Mouse (Mus musculus) cerebellum, adult 2 months (tissue): Measurements from ENCODE around the gene Zfp296. TPM values are rescaled to one million over a fixed set of nuclear protein-coding genes. Genes with fewer than 3 reads are reported as not detected.

ENCODE experiments used
- DNase-seq, 2 experiments: peaks; one replicate each; pipeline ENCODE4 v3.0.0; 2021
- H3K27ac ChIP-seq: fragments of 200-500 bp; 2 replicates; pipeline ENCODE4 v1.5.1; 2012; ENCODE audit warnings: low read length, control low read depth, inconsistent platforms; ENCODE audit not compliant: insufficient read depth
- H3K27me3 ChIP-seq: fragments of 200-500 bp; 2 replicates; pipeline ENCODE4 v1.6.1; 2012; ENCODE audit warnings: inconsistent platforms, mild to moderate bottlenecking, low read length, moderate library complexity; ENCODE audit not compliant: control insufficient read depth, insufficient read depth
- H3K4me1 ChIP-seq: fragments of 200-500 bp; 2 replicates; pipeline ENCODE4 v1.6.1; 2011; ENCODE audit warnings: low read length; ENCODE audit not compliant: control insufficient read depth, insufficient read depth
- H3K4me3 ChIP-seq: fragments of 200-500 bp; replicated peaks from 2 replicates; pipeline ENCODE3; 2011; ENCODE audit warnings: mild to moderate bottlenecking, low read depth, low read length, control low read depth; ENCODE audit not compliant: insufficient read depth
- CTCF ChIP-seq: fragments of 200-500 bp; IDR thresholded peaks from 2 replicates; pipeline ENCODE4 v1.5.1; 2011; ENCODE audit warnings: low read depth, mild to moderate bottlenecking, control low read depth, low read length, moderate library complexity, borderline replicate concordance; ENCODE audit not compliant: insufficient read depth
- POLR2A ChIP-seq: fragments of 200-500 bp; IDR thresholded peaks from 2 replicates; pipeline ENCODE4 v1.6.1; 2011; ENCODE audit warnings: low read length, control low read depth, borderline replicate concordance; ENCODE audit not compliant: insufficient read depth
- WGBS: fragments of 180-500 bp; shearing (Covaris S2); methylation state at CpG from one replicate; pipeline ENCODE4 v1.1.7; 2018; 5-methylcytosine and 5-hydroxymethylcytosine counted together
- polyA plus RNA-seq: library from polyadenylated mRNA; depleted of rRNA; stranded (reverse); fragments of >200 nt; gene quantifications from 2 replicates; pipeline ENCODE4 v1.2.3, GENCODE M21; 2012; rRNA removed

Zfp296 gene
- polyA plus RNA-seq = 3.4 and 4.0 TPM in 2 replicates

DNA sequence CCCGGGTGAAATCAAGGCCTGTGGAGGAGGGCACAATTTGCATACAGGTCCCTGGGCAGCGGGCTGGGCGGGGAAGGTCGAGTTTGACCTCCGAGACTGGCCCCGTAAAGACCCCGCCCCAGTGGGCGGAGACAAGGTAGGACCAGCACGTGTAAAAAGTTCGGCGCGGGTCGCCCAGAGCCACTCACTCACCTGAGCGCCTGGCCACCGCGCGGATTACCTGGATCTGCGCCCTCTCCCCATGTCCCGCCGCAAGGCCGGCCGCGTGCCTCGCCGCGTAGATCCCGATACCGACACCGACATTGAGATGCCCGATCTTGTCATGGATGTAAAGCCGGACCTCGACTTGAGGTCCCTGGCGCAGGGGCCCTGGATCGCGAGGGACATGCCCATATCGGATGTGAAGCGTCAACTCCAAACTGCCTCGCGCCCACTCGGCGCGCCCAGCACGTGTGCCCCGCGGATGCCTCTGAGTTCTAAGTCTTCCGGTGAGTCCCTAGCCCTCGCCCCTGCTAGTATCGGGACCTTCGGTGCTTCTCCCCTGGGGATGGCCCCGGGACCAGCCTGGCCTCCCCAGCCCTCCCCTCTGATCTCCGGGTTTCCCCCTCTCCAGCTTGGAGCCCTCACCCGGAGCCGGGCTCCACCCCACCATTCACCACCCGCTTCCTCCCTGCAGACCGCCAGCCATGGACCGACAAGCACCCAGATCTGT is at the start of gene Zfp296, which contains the start of gene Gemin7:
Gene Zfp296, plus strand, starts transcription at position 147 of the 712 bp plus-strand sequence.
Gene Gemin7, minus strand, starts transcription at position 455 of the 712 bp plus-strand sequence.
- peak within 1 kb of the TSS; percentile 68 for H3K4me3 ChIP-seq
- DNase-seq = peak; percentile 49 to 51
- 1% methylated on average over 56 of the region's 56 CpGs for WGBS
- peaks cover 4% of the 10 kb centered on the region; the same call in 1 of the 2 replicates for H3K4me1 ChIP-seq
- no peak for TF ChIP-seq POLR2A
- TF ChIP-seq CTCF = no peak
- H3K27ac ChIP-seq = peak within 1 kb of the TSS; percentile 52
- no peaks in the 10 kb centered on the region for H3K27me3 ChIP-seq

- H3K27ac ChIP-seq = no peak overlapping the region
- no peaks in the 10 kb centered on the region for H3K27me3 ChIP-seq
- no peak for DNase-seq
- peaks cover 10% of the 10 kb centered on the region for H3K4me1 ChIP-seq
- H3K4me3 ChIP-seq = no peak overlapping the region
- WGBS = 74% methylated on average over 10 of the region's 10 CpGs
- TF ChIP-seq CTCF = no peak
- TF ChIP-seq POLR2A = no peak
Observed at GRCm38 (mm10) chr7:19531077-19531476, 46.0 kb upstream of the Zfp296 start.

DNA sequence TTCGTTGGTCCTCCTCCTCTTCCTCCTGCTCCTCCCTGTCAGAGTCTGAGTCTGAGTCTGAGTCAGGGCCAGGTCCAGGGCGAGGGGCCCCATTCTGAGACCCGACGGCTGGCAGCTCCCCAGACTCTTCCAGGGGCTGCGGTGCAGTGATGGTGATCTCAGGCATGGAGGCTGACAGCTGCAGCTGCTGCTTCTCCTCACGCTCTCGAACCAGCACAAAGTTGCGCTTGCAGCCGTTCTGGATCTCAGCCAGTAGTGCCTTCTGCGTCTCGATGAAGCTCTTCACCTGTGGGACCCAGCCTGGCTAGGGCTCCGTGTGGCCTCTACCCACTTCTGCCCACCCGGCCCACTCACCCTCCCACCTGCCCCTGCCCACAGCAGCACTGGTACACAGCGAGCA is 44.8 kb upstream of the Zfp296 start:
- WGBS = 34% methylated on average over 14 of the region's 14 CpGs
- no peaks in the 10 kb centered on the region for H3K27me3 ChIP-seq
- TF ChIP-seq POLR2A (no peak), CTCF (no peak)
- H3K27ac ChIP-seq = no peak overlapping the region
- no peak for DNase-seq
- peaks cover 20% of the 10 kb centered on the region for H3K4me1 ChIP-seq
- H3K4me3 ChIP-seq = no peak overlapping the region

GRCm38 (mm10) chr7:19534676-19535075 is 42.4 kb upstream of the Zfp296 start:
- 82% methylated on average over 10 of the region's 10 CpGs for WGBS
- no peak for DNase-seq
- Histone ChIP-seq H3K4me3 (no peak overlapping the region), H3K27me3 (no peaks in the 10 kb centered on the region), H3K27ac (no peak overlapping the region), H3K4me1 (peaks cover 25% of the 10 kb centered on the region)
- no peak for TF ChIP-seq CTCF
- TF ChIP-seq POLR2A = no peak

DNA sequence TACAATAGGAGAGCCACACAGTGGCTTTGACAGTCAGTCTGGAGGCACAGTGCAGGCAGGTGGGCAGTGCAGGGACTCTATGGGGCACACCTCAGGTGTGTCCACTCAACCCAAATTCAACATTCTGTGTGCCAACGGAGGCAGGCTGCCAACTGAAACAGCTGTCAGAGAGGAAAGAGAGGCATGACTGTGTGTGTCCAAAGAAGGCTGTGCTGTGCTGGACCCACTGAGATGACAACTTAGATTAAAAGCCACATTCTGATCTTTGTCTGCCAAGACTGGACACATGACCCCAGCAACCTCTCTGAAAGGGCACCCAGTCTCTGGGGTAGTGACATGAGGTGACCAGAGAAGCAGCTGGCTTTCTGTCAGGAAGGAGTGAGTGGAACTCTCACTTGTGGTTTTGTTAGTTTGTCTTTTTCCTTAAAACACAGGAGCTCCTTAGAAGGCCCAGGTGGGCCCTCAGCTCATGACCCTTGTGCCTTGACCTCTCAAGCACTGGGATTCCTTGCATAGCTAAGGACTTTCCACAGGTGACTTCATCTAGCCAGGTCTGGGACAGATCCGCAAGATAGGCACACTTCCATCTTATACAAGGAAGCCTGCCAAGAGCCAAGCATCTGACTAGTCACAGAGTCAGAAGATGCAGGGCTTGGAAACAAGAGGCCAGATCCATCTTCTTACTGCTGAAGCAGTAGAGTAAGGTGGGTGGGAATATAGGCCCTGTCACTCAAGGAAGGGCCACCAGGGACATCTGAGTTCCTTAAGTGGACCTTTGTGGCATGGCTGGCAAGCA is 36.1 kb upstream of the Zfp296 start:
- no peaks in the 10 kb centered on the region for H3K27me3 ChIP-seq
- H3K4me3 ChIP-seq = no peak overlapping the region
- H3K4me1 ChIP-seq = peaks cover 57% of the 10 kb centered on the region
- 7% methylated on average over 2 of the region's 2 CpGs for WGBS
- TF ChIP-seq CTCF (no peak), POLR2A (no peak)
- peak; percentile 51 to 57 for DNase-seq
- peak overlapping the region; percentile 45; the same call in 1 of the 2 replicates for H3K27ac ChIP-seq

GRCm38 (mm10) chr7:19541681-19542154 is 35.4 kb upstream of the Zfp296 start:
- WGBS = 25% methylated on average over 7 of the region's 7 CpGs
- H3K4me3 ChIP-seq = no peak overlapping the region
- TF ChIP-seq POLR2A = no peak
- TF ChIP-seq CTCF = no peak
- H3K27me3 ChIP-seq = no peaks in the 10 kb centered on the region
- peaks cover 54% of the 10 kb centered on the region for H3K4me1 ChIP-seq
- no peak for DNase-seq
- H3K27ac ChIP-seq = peak overlapping the region; percentile 62

GRCm38 (mm10) chr7:19542155-19542691 is 34.9 kb upstream of the Zfp296 start:
- peak overlapping the region; percentile 62 for H3K27ac ChIP-seq
- peak; percentile 68 to 72 for DNase-seq
- H3K4me3 ChIP-seq = no peak overlapping the region
- WGBS = 3% methylated on average over 8 of the region's 8 CpGs
- H3K4me1 ChIP-seq = peaks cover 54% of the 10 kb centered on the region
- TF ChIP-seq POLR2A (no peak), CTCF (no peak)
- no peaks in the 10 kb centered on the region for H3K27me3 ChIP-seq
